Mouse (Mus musculus) ES-Bruce4 (cell line): ENCODE data around the gene Hnrnpa0.

Source experiments
- CTCF ChIP-seq: IDR thresholded peaks from one replicate; pipeline ENCODE4 v1.8.1; 2011; ENCODE audit warnings: low read depth, low read length
- EP300 ChIP-seq: IDR thresholded peaks from 2 replicates; pipeline ENCODE4 v1.6.1; 2011; ENCODE audit warnings: low read depth, low read length; ENCODE audit not compliant: insufficient read depth
- POLR2A ChIP-seq: IDR thresholded peaks from one replicate; pipeline ENCODE4 v1.8.1; 2011; ENCODE audit warnings: low read length; ENCODE audit not compliant: insufficient read depth

DNA sequence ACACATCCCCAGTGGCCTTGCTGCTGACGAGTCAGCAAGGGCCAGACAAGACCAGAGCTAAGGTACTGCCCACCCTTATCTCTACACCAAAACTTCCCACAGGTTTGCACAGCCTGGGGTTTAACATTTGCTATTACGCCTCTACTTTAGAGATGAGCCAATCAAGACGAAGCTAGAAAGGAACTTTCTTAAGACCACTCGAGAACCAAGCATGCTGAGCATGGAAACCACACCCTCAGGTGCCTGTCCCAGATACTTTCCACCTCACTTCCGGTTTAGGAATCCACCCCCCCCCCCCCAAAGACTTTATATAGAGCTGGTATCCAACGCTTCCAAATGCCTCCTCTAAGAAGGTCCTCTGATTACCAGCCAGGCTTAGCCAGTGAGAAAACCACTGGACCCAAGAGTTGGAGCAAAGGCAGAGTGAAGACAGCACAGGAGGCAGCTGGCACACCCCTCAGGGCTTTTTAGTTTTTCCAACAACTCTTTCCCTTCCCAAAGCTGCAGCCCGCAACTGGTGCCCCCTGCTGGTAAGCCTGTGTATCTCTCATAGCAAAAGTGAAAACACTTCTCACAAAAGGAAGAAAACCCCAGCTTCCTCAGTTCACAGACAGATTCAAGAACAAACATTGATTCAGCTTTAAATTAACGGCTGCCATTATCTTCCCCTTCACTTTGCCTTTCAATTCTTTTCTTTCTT, 10.9 kb downstream of the Hnrnpa0 start:
- TF ChIP-seq CTCF (peak; percentile 69), POLR2A (no peak), EP300 (no peak)
